Mouse (Mus musculus) MEL (cell line): ENCODE data around the gene Wdr59. TPM values are rescaled to one million over a fixed set of nuclear protein-coding genes. Genes with fewer than 3 reads are reported as not detected.
"Not testable (repeated sequence)": the region's sequence is repeated elsewhere in the genome, so short reads cannot be mapped to it uniquely, and the experiment has no call there.

Experiments used
- DNase-seq: peaks from one replicate; pipeline ENCODE4 v3.0.0; 2011; ENCODE audit warnings: low read depth, low spot score
- H3K27ac ChIP-seq: 2 replicates; pipeline ENCODE4 v1.5.1; 2012; ENCODE audit warnings: low read depth, mild to moderate bottlenecking, control low read depth, low read length, moderate library complexity; ENCODE audit not compliant: control insufficient read depth
- H3K27me3 ChIP-seq, 2 experiments: fragments of 150-350 bp in 1 of 2; sonication (generic) in 1 of 2; 2 replicates each; pipeline ENCODE4 v1.6.1; 2012; ENCODE audit warnings: low read length in 2 of 2, mild to moderate bottlenecking in 2 of 2, improper control_type of control experiment in 1 of 2, moderate library complexity in 1 of 2; ENCODE audit not compliant: insufficient read depth in 2 of 2, control insufficient read depth in 1 of 2
- H3K36me3 ChIP-seq, 2 experiments: 2 replicates each; pipeline ENCODE4 v1.6.1; 2012 to 2014; ENCODE audit warnings: low read length in 2 of 2, improper control_type of control experiment in 1 of 2, inconsistent platforms in 1 of 2, mild to moderate bottlenecking in 1 of 2; ENCODE audit not compliant: insufficient read depth in 2 of 2, control insufficient read depth in 1 of 2
- H3K4me1 ChIP-seq, 2 experiments: fragments of 150-350 bp in 1 of 2; sonication (generic) in 1 of 2; 2 replicates each; pipeline ENCODE4 v1.6.1; 2012; ENCODE audit warnings: low read length in 2 of 2, improper control_type of control experiment in 1 of 2, mild to moderate bottlenecking in 1 of 2; ENCODE audit not compliant: insufficient read depth in 2 of 2, control insufficient read depth in 1 of 2
- H3K4me3 ChIP-seq, 2 experiments: fragments of 150-350 bp in 1 of 2; sonication (generic) in 1 of 2; 2 replicates each; pipeline ENCODE4 v1.5.1; 2012; ENCODE audit warnings: low read depth in 2 of 2, low read length in 2 of 2, mild to moderate bottlenecking in 2 of 2, moderate library complexity in 2 of 2, control low read depth in 1 of 2, improper control_type of control experiment in 1 of 2; ENCODE audit not compliant: control insufficient read depth in 1 of 2, insufficient read depth in 1 of 2
- H3K79me2 ChIP-seq: 2 replicates; pipeline ENCODE4 v1.6.1; 2012; ENCODE audit warnings: mild to moderate bottlenecking, low read length, moderate library complexity; ENCODE audit not compliant: control insufficient read depth, poor library complexity, insufficient read depth
- H3K9ac ChIP-seq: 2 replicates; pipeline ENCODE4 v1.6.1; 2012; ENCODE audit warnings: low read depth, mild to moderate bottlenecking, control low read depth, low read length, moderate library complexity; ENCODE audit not compliant: control insufficient read depth, poor library complexity, severe bottlenecking
- H3K9me3 ChIP-seq: fragments of 150-350 bp; sonication (generic); replicated peaks from 2 replicates; pipeline ENCODE4 v1.6.1; 2012; ENCODE audit warnings: mild to moderate bottlenecking, low read length, improper control_type of control experiment, moderate library complexity; ENCODE audit not compliant: insufficient read depth
- BHLHE40 ChIP-seq: IDR thresholded peaks from 2 replicates; pipeline ENCODE4 v1.6.1; 2012; ENCODE audit warnings: low read depth, mild to moderate bottlenecking, inconsistent platforms, low read length, improper control_type of control experiment, borderline replicate concordance
- E2F4 ChIP-seq: IDR thresholded peaks from 2 replicates; pipeline ENCODE4 v1.6.1; 2011; ENCODE audit warnings: low read depth, low read length, improper control_type of control experiment, borderline replicate concordance
- GABPA ChIP-seq: IDR thresholded peaks from 2 replicates; pipeline ENCODE4 v1.6.1; 2012; ENCODE audit warnings: low read depth, mild to moderate bottlenecking, inconsistent platforms, low read length, improper control_type of control experiment, moderate library complexity
- HCFC1 ChIP-seq: IDR thresholded peaks from 2 replicates; pipeline ENCODE4 v1.6.1; 2012; ENCODE audit warnings: low read depth, mild to moderate bottlenecking, inconsistent platforms, low read length, improper control_type of control experiment, moderate library complexity
- JUND ChIP-seq: IDR thresholded peaks from 2 replicates; pipeline ENCODE4 v1.6.1; 2011; ENCODE audit warnings: low read depth, mild to moderate bottlenecking, improper control_type of control experiment, low read length
- MYC ChIP-seq: IDR thresholded peaks from 2 replicates; pipeline ENCODE4 v1.6.1; 2011; ENCODE audit warnings: low read depth, mild to moderate bottlenecking, low read length, improper control_type of control experiment, moderate library complexity
- NRF1 ChIP-seq: IDR thresholded peaks from 2 replicates; pipeline ENCODE4 v1.6.1; 2014; ENCODE audit warnings: low read depth, mild to moderate bottlenecking, inconsistent platforms, low read length, improper control_type of control experiment, moderate library complexity; ENCODE audit not compliant: poor library complexity, insufficient read depth, severe bottlenecking
- POLR2AphosphoS5 ChIP-seq: IDR thresholded peaks from 2 replicates; pipeline ENCODE4 v1.6.1; 2012; ENCODE audit warnings: low read depth, borderline replicate concordance, mild to moderate bottlenecking, inconsistent platforms, low read length, moderate library complexity, mixed read lengths
- SIN3A ChIP-seq: IDR thresholded peaks from 2 replicates; pipeline ENCODE4 v1.6.1; 2012; ENCODE audit warnings: low read length, improper control_type of control experiment, inconsistent platforms
- TBP ChIP-seq: IDR thresholded peaks from 2 replicates; pipeline ENCODE4 v1.8.0; 2011; ENCODE audit warnings: low read depth, low read length, improper control_type of control experiment
- TCF12 ChIP-seq: IDR thresholded peaks from 2 replicates; pipeline ENCODE4 v1.6.1; 2014; ENCODE audit warnings: low read depth, mild to moderate bottlenecking, inconsistent platforms, low read length, improper control_type of control experiment, moderate library complexity
- UBTF ChIP-seq: IDR thresholded peaks from 2 replicates; pipeline ENCODE4 v1.6.1; 2012; ENCODE audit warnings: low read depth, mild to moderate bottlenecking, inconsistent platforms, low read length, improper control_type of control experiment, moderate library complexity, borderline replicate concordance; ENCODE audit not compliant: insufficient read depth
- USF1 ChIP-seq: IDR thresholded peaks from 2 replicates; pipeline ENCODE4 v1.6.1; 2014; ENCODE audit warnings: low read depth, mild to moderate bottlenecking, inconsistent platforms, low read length, improper control_type of control experiment, moderate library complexity
- ZC3H11A ChIP-seq: IDR thresholded peaks from 2 replicates; pipeline ENCODE4 v1.6.1; 2012; ENCODE audit warnings: low read depth, mild to moderate bottlenecking, inconsistent platforms, low read length, improper control_type of control experiment
- polyA plus RNA-seq, 2 experiments: library from polyadenylated mRNA; stranded (reverse) in 1 of 2; unstranded in 1 of 2; fragments of >175 nt in 1 of 2; fragments of >200 nt in 1 of 2; gene quantifications; 2 replicates each; pipeline versions ENCODE4 v1.2.1 to v1.2.4; 2012; ENCODE audit warnings: low replicate concordance in 2 of 2, low read depth in 1 of 2; ENCODE audit not compliant: insufficient read length in 2 of 2, insufficient read depth in 1 of 2, missing spikeins in 1 of 2
- total RNA-seq: library from RNA; depleted of rRNA; stranded (reverse); fragments of 300-350 nt; gene quantifications from 2 replicates; pipeline ENCODE4 v1.2.3, GENCODE M21; 2012

Wdr59 gene
- total and polyA plus RNA-seq, 3 experiments, result 6.5 to 16.6 TPM; not detected in 1

DNA sequence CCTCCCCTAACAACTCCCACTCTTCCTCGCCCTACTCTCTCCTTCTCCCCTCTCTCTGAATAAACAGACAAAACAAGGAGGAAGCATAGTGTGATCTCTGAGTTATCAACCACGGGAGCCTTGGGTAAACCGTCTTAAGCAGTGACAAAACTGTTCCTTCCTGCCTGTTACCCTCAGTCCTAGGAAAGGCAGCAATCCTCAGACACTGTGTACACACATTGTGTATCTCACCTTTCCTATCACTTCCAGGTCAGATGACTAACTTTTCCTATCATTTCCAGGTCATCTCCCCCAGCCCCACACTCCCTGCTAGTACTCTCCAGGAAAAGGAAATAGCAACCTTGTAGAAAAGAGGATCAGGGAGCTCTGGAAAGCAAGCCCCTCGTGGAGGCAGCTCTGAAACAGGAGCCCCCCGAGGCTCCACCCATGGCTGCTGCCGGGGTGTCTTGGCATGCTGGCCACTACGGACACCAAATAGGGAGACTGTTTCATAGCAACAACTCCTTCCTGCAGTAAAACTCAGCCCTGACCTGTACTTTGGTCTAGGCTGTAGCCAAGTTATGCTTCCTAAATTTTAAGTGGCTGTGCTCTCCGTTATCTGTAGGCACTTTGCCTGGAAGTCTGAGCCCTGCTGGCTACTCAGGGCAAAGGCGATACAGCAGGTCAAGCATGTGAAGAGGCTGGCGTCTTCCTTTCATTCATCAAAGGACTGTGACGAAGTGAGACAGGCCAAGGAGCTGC, 20.0 kb downstream of the Wdr59 start:
- Histone ChIP-seq H3K27me3 (no peaks in the 10 kb centered on the region), H3K4me3 (no peak overlapping the region), H3K36me3 (peaks cover 0 to 6% of the 10 kb centered on the region in 2 experiments; a peak in 2 of 4 replicates), H3K9me3 (no peaks in the 10 kb centered on the region), H3K79me2 (no peaks in the 10 kb centered on the region), H3K27ac (no peak overlapping the region), H3K9ac (no peak overlapping the region), H3K4me1 (no peaks in the 10 kb centered on the region)
- TF ChIP-seq UBTF (no peak), TCF12 (no peak), NRF1 (no peak), POLR2AphosphoS5 (no peak), USF1 (no peak), ZC3H11A (no peak), BHLHE40 (no peak), SIN3A (no peak)
- no peak for DNase-seq

DNA sequence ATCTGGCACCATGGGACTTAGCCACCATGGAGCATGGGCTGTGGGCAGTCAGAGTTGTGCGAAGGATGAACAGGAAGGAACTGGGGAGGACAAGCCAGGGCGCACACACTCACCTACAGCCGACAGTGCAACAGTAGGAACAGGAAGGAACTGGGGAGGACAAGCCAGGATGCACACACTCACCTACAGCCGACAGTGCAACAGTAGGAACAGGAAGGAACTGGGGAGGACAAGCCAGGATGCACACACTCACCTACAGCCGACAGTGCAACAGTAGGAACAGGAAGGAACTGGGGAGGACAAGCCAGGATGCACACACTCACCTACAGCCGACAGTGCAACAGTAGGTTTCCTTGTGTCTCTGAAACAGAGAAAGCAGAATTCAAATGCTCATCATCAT, 23.6 kb downstream of the Wdr59 start:
- not testable (repeated sequence) for H3K27ac ChIP-seq, H3K4me3 ChIP-seq, H3K4me1 ChIP-seq, DNase-seq, H3K79me2 ChIP-seq, H3K27me3 ChIP-seq, H3K9ac ChIP-seq, H3K9me3 ChIP-seq, H3K36me3 ChIP-seq

DNA sequence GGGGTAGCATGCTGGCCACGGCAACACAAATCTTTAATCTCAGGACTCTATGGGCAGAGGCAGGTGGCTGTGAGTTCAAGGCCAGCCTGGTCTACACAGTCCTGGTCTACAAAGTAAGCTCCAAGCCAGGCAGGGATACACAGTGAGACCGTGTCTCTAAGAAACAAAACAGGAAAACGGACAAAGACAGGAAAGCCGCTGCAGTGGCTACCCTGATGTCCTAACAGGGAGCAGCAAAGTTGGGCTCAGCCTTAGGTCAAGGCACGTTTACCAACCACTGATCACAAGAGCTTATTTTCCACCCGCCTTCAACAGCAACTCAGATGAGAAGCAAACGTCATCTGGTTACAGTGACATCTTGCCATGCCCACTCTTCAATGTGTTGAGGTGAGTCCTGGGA, 25.6 kb downstream of the Wdr59 start:
- Histone ChIP-seq H3K4me1 (no peaks in the 10 kb centered on the region), H3K27ac (no peak overlapping the region), H3K36me3 (peaks cover 0 to 6% of the 10 kb centered on the region in 2 experiments; a peak in 2 of 4 replicates), H3K9ac (no peak overlapping the region), H3K27me3 (no peaks in the 10 kb centered on the region), H3K4me3 (no peak overlapping the region), H3K79me2 (no peaks in the 10 kb centered on the region), H3K9me3 (no peaks in the 10 kb centered on the region)
- no peak for TF ChIP-seq MYC
- no peak for TF ChIP-seq GABPA
- no peak for TF ChIP-seq JUND
- TF ChIP-seq E2F4, result no peak
- no peak for TF ChIP-seq SIN3A
- TF ChIP-seq NRF1, result no peak
- no peak for TF ChIP-seq TBP
- no peak for TF ChIP-seq HCFC1
- no peak for DNase-seq
